Mouse (Mus musculus) G1E (cell line): Measurements from ENCODE around the gene Hmces.

ENCODE experiments used
- GATA1 ChIP-seq: IDR thresholded peaks from 2 replicates; pipeline ENCODE4 v1.6.1; 2012; ENCODE audit warnings: borderline replicate concordance, low read length, inconsistent platforms, mixed read lengths
- POLR2AphosphoS5 ChIP-seq: IDR thresholded peaks from 2 replicates; pipeline ENCODE4 v1.6.1; 2012; ENCODE audit warnings: low read depth, low read length, inconsistent platforms; ENCODE audit not compliant: insufficient replicate concordance

GRCm38 (mm10) chr6:87882816-87883215 is 30.9 kb upstream of the Hmces start:
- TF ChIP-seq GATA1 (no peak), POLR2AphosphoS5 (no peak)
